Mouse (Mus musculus): ENCODE data around the gene Gm10190. TPM values are rescaled to one million over a fixed set of nuclear protein-coding genes. Genes with fewer than 3 reads are reported as not detected.
A peak's percentile ranks its signal among the peaks of the same experiment; 100 is the strongest.
"Not testable (repeated sequence)": the region's sequence is repeated elsewhere in the genome, so short reads cannot be mapped to it uniquely, and the experiment has no call there.

Gm10190 gene
- 1.5 and 2.1 TPM in 2 replicates for polyA plus RNA-seq (2015; fragmentation: Nextera tagmentation; extraction: Ambion mirVana)

DNA sequence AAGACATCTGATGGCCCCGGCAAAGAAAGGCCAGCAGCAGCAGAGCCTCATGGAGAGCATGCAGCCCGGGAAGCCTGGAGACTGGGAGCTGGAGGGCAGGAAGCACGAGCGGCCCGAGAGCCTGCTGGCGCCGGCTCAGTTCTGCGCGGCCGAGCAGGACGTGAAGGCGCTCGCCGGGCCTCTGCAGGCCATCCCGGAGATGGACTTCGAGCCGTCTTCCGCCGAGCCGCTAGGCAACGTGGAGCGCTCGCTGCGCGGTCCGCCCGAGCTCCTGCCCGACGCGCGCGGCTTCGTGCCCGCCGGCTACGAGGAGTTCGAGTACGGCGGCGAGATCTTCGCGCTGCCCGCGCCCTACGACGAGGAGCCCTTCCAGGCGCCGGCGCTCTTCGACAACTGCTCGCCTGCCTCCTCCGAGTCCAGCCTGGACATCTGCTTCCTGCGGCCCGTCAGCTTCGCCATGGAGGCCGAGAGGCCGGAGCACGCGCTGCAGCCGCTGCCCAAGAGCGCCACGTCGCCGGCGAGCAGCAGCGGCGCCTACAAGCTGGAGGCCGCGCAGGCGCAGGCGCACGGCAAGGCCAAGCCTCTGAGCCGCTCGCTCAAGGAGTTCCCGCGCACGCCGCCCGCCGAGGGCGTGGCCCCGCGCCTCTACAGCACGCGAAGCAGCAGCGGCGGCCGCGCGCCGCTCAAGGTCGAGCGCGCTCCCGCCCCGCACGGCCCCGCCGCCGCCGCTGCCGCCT, at the start of gene Gm10190:
Gene Gm10190 (minus strand): TSS at position 553 of the 737 bp plus-strand sequence.
- H3K4me3 ChIP-seq = peak within 1 kb of the TSS; percentile 53
- H3K4me2 ChIP-seq = peak within 1 kb of the TSS; percentile 90
- H3K36me3 ChIP-seq = no peaks in the 10 kb centered on the region
- 0 out of 2 replicates have a peak, but pooled peaks cover 9% of the 10 kb centered on the region for H3K27me3 ChIP-seq (replicated peaks)
- peak within 1 kb of the TSS; percentile 87 for H3K9ac ChIP-seq
- ATAC-seq (ENCODE audit: extremely low read depth, insufficient number of reproducible peaks, low FRiP score, low TSS enrichment) = peak; percentile 93
- H3K9me3 ChIP-seq = no peaks in the 10 kb centered on the region
- WGBS = 5% methylated on average over 88 of the region's 102 CpGs
- peak within 1 kb of the TSS; percentile 70 for H3K27ac ChIP-seq (replicated peaks)
- peaks cover 11% of the 10 kb centered on the region for H3K4me1 ChIP-seq

DNA sequence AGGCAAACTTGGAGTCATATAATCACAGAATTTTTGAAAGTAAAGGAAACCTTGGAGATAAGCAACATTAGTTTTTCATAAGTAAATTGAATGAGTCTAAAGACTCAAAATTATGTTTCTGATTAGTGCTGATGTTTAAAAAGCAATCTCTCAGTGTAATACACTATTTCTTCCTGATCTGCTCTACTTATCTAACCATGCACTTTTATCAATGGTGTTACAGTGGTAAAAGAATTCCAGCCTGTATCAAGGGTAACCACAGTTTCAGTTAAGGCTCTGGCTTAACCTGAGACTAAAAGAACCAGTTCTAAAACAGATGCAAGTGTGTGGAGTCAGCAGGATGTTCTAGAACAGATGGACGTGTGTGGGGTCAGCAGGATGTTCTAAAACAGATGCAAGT, 47.7 kb upstream of the Gm10190 start:
- H3K27ac ChIP-seq (replicated peaks) = no peak overlapping the region
- H3K4me3 ChIP-seq = no peak overlapping the region
- no peak overlapping the region for H3K9ac ChIP-seq
- peaks cover 4% of the 10 kb centered on the region; the same call in 1 of the 2 replicates for H3K4me1 ChIP-seq
- H3K36me3 ChIP-seq = peaks cover 59% of the 10 kb centered on the region
- WGBS = 93% methylated on average over 1 of the region's 1 CpGs
- no peak for ATAC-seq (ENCODE audit: extremely low read depth, insufficient number of reproducible peaks, low FRiP score, low TSS enrichment)
- no peak overlapping the region for H3K4me2 ChIP-seq
- H3K9me3 ChIP-seq = no peaks in the 10 kb centered on the region
- no peaks in the 10 kb centered on the region for H3K27me3 ChIP-seq (replicated peaks)

DNA sequence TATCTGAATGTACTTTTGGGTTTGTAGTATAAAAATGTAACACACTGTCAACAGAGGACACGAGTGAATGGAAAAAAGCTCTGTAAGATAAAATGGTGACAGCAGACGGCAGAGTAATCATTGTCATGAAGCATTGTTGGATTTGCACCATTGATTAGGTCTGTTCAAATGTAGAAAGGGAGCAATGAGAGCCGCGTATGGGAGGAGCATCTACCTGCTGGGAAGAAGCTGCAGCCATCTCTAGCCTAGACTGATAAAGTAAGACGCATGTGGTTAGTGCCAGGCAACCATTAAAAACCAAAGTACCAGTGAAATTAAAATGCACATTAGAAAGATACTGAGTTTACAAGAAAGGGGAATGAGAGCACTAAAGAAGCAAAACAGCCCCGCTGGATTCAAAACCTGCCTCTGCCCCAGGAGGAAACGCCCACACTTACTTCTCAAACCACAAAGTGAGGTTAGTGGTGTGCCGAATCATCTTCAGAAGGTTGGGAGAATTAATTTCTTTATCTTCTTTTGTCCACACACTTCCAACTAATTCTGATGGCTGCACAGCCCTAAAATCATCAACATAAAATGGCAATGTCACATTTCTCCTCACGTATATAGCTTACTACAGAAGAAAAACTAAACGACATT, 45.4 kb upstream of the Gm10190 start:
- Histone ChIP-seq H3K9me3 (no peaks in the 10 kb centered on the region), H3K9ac (no peak overlapping the region), H3K36me3 (peaks cover 77% of the 10 kb centered on the region), H3K4me2 (no peak overlapping the region), H3K27ac (replicated peaks) (no peak overlapping the region), H3K4me3 (no peak overlapping the region), H3K27me3 (replicated peaks) (no peaks in the 10 kb centered on the region), H3K4me1 (no peaks in the 10 kb centered on the region)
- 82% methylated on average over 10 of the region's 10 CpGs for WGBS
- no peak for ATAC-seq (ENCODE audit: extremely low read depth, insufficient number of reproducible peaks, low FRiP score, low TSS enrichment)

DNA sequence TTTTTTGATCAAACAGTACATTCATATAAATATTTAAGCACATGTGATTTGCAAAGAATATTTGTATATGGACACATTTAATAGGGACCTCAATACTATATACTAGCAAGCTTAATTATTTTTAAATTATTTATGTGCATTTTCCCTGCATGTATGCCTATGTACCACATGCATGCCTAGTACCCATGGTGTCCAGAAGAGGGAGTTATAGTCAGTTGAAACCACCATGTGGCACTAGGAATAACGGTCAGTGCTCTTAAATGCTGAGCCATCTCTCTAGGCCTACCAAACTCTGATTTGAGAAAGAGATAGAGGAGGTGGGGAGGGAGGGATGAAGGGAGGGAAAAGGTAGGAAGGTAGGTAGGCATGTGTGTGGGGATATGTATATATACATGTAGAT, 37.8 kb upstream of the Gm10190 start:
- Histone ChIP-seq H3K9me3 (no peaks in the 10 kb centered on the region), H3K27ac (replicated peaks) (no peak overlapping the region), H3K4me2 (no peak overlapping the region), H3K4me1 (no peaks in the 10 kb centered on the region), H3K4me3 (no peak overlapping the region), H3K9ac (no peak overlapping the region), H3K27me3 (replicated peaks) (no peaks in the 10 kb centered on the region), H3K36me3 (peaks cover 88% of the 10 kb centered on the region)
- ATAC-seq (ENCODE audit: extremely low read depth, insufficient number of reproducible peaks, low FRiP score, low TSS enrichment) = no peak
- WGBS = 63% methylated on average over 1 of the region's 1 CpGs

DNA sequence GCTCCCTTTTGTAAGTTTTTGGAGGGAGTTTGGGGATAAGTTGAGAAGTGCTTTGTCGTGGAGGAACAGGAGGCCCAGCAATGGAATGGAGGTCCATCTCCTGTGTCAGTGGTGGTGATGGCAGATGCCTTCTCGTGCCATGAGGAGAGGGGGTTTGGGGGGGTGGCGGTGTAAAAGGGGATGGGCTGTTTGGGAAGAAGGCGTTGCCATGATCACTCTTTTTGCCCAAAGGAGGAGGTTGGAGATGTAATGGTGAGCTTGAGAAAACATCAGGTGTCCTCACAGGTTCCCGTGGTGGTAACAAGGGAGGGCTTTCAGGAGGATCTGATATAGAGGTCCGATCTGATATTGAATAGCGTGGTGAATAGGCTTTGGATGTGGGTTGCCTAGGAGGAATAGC, 24.9 kb upstream of the Gm10190 start:
- H3K9me3 ChIP-seq = no peaks in the 10 kb centered on the region
- no peaks in the 10 kb centered on the region for H3K27me3 ChIP-seq (replicated peaks)
- peaks cover 51% of the 10 kb centered on the region for H3K36me3 ChIP-seq
- ATAC-seq (ENCODE audit: extremely low read depth, insufficient number of reproducible peaks, low FRiP score, low TSS enrichment) = no peak
- H3K4me1 ChIP-seq = no peaks in the 10 kb centered on the region
- no peak overlapping the region for H3K27ac ChIP-seq (replicated peaks)
- H3K4me2 ChIP-seq = no peak overlapping the region
- 87% methylated on average over 7 of the region's 7 CpGs for whole genome bisulfite sequencing
- no peak overlapping the region for H3K9ac ChIP-seq
- H3K4me3 ChIP-seq = no peak overlapping the region

DNA sequence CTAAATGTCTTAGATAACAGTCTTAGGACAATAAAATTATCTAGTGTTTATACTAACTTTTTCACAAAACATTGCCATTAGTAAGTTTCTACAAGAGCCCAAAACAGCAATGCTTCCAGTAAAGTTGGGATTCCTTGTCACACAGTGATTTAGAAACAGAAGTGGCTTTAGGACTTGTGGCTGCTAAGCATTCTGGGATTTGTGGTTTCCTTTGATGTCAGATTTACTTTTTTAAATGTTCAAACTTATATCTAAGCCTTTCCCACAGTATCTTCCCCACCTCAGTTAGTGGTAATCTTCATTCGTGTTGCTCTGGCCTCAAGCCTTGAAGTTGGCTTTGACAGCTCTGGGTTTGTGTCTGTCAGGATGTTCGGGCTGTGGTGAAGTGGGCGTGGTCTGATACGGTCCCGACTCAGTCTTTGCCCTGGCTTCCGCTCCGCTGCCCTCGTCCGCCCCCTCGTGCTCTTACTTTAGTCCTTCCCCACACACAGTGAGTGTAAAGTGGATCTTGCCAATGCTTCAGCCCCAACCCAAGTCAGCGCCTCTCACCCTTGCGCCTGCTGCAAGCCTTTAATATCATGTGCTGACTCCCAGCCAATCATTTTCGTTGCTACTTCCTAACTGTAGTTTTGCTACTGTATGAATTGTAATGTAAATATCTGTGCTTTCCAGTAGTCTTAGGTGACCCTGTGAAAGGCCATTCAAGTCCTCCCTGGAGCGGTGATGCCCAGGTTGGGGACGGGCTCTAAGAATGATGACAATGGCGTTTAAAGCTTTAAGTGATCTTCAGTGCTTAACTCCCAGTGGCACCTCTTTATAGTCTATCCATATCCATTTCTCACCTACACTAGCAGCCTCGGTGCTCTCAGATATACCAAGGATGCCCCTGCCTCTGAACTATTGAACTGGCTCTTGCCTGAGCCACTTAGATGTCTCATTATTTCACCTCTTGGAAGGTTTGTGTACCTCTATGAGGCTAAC, 18.4 kb upstream of the Gm10190 start:
- Histone ChIP-seq H3K4me1 (0 out of 2 replicates have a peak, but pooled peaks cover 3% of the 10 kb centered on the region), H3K4me2 (peak overlapping the region; percentile 77), H3K27me3 (replicated peaks) (no peaks in the 10 kb centered on the region), H3K36me3 (peaks cover 3% of the 10 kb centered on the region; the same call in 1 of the 2 replicates), H3K27ac (replicated peaks) (no peak overlapping the region), H3K4me3 (peak overlapping the region; percentile 55), H3K9ac (peak overlapping the region; percentile 75), H3K9me3 (no peaks in the 10 kb centered on the region)
- WGBS = 11% methylated on average over 17 of the region's 17 CpGs
- peak; percentile 61; the same call in 1 of the 2 replicates for ATAC-seq (ENCODE audit: extremely low read depth, insufficient number of reproducible peaks, low FRiP score, low TSS enrichment)

DNA sequence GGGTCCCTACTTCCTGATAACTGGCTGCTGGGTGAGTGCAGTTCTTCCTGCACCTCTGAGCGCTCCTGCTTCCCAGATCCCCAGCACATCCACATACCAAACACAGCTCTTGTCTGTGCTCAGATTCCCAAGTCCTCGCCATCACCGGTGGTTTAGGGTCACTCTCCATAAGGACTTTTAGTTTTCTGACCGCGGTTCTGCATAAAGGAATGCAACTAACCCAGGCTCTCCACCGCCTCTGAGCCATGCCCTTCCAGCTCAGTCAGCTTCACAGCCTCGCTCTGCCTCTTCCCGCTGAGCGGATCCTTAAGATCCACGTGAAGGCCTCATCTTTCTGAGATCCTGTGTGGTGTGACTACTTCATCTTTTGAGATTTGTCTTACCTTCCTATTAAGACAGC, 16.7 kb upstream of the Gm10190 start:
- no peak overlapping the region for H3K27ac ChIP-seq (replicated peaks)
- 55% methylated on average over 10 of the region's 10 CpGs for WGBS
- H3K4me2 ChIP-seq = no peak overlapping the region
- H3K9me3 ChIP-seq = no peaks in the 10 kb centered on the region
- H3K36me3 ChIP-seq = no peaks in the 10 kb centered on the region
- no peak overlapping the region for H3K4me3 ChIP-seq
- H3K4me1 ChIP-seq = 0 out of 2 replicates have a peak, but pooled peaks cover 3% of the 10 kb centered on the region
- H3K27me3 ChIP-seq (replicated peaks) = no peaks in the 10 kb centered on the region
- H3K9ac ChIP-seq = no peak overlapping the region
- no peak for ATAC-seq (ENCODE audit: extremely low read depth, insufficient number of reproducible peaks, low FRiP score, low TSS enrichment)

DNA sequence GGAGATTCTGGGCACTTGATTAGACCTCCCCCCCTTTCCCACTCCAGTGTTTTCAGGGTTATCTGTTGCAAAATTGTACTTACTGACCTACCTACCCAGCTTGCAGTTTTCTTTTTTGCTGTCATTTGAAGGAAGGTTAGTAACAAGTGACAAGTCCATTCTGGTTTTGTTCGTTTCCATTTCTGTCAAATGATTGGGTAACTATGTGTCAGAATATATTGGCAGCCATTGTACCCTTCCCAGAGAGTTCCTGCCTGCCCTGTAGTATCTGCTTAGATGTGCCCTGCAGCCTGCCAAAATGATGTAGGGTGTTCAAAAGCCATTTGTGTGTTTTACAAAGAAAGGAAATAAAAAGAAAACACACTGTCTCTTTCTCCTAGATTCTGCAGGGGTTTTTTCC, 12.3 kb upstream of the Gm10190 start:
- WGBS = 53% methylated on average over 1 of the region's 1 CpGs
- no peak overlapping the region for H3K9ac ChIP-seq
- H3K9me3 ChIP-seq = no peaks in the 10 kb centered on the region
- no peak overlapping the region for H3K4me3 ChIP-seq
- H3K27me3 ChIP-seq (replicated peaks) = 0 out of 2 replicates have a peak, but pooled peaks cover 3% of the 10 kb centered on the region
- H3K36me3 ChIP-seq = no peaks in the 10 kb centered on the region
- no peak overlapping the region for H3K4me2 ChIP-seq
- no peaks in the 10 kb centered on the region for H3K4me1 ChIP-seq
- no peak for ATAC-seq (ENCODE audit: extremely low read depth, insufficient number of reproducible peaks, low FRiP score, low TSS enrichment)
- H3K27ac ChIP-seq (replicated peaks) = no peak overlapping the region

DNA sequence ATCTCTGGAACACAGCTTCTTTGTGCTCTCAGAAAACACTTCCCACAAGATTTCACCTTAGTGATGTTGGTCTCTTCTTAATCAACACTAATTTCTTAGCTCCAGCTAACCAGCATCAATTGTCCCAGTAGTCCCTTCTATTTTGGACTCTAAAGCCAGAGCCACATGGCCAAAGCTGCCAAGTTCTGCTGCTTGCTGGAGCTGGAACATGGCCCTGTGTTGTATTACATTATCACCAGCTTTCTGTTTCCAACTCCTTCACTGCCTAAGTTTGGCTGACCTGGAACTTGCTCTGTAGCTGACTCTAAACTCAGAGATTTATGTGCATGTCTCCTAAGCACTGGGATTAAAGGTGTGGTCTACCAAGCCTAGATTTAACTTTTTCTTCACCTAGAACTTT, 5.0 kb upstream of the Gm10190 start:
- H3K9ac ChIP-seq; H3K9me3 ChIP-seq; H3K4me2 ChIP-seq; H3K27me3 ChIP-seq (replicated peaks); ATAC-seq (ENCODE audit: extremely low read depth, insufficient number of reproducible peaks, low FRiP score, low TSS enrichment); H3K27ac ChIP-seq (replicated peaks); H3K4me1 ChIP-seq; H3K36me3 ChIP-seq; H3K4me3 ChIP-seq: not testable (repeated sequence)

DNA sequence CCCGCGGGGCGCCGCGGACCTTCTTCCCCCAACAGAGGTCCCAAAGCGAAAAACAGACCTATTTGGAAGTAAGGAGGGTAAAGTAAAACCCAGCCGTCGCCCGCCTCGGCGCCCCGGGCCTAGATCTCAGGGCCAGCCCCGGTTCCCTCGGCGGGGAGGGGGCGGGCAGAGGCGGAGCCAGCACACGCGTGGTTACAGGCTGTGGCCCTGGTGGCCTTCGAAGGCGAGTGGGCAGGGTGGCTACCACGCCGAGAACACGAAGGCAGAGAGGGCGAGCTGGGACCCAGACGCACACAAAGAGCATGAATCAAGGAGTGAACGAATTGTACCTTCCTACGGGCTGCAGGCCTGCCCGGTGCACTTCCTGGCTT, 370 bp upstream of the Gm10190 start:
- H3K9me3 ChIP-seq = no peaks in the 10 kb centered on the region
- ATAC-seq (ENCODE audit: extremely low read depth, insufficient number of reproducible peaks, low FRiP score, low TSS enrichment) = no peak
- H3K36me3 ChIP-seq = no peaks in the 10 kb centered on the region
- H3K4me1 ChIP-seq = peaks cover 11% of the 10 kb centered on the region
- WGBS = 20% methylated on average over 29 of the region's 29 CpGs
- 0 out of 2 replicates have a peak, but pooled peaks cover 9% of the 10 kb centered on the region for H3K27me3 ChIP-seq (replicated peaks)
- H3K9ac ChIP-seq = peak overlapping the region; percentile 87
- H3K4me2 ChIP-seq = peak overlapping the region; percentile 90
- 0 out of 2 replicates have a peak overlapping the region, but pooled peaks have one; percentile 8 for H3K27ac ChIP-seq (replicated peaks)
- peak overlapping the region; percentile 53 for H3K4me3 ChIP-seq

DNA sequence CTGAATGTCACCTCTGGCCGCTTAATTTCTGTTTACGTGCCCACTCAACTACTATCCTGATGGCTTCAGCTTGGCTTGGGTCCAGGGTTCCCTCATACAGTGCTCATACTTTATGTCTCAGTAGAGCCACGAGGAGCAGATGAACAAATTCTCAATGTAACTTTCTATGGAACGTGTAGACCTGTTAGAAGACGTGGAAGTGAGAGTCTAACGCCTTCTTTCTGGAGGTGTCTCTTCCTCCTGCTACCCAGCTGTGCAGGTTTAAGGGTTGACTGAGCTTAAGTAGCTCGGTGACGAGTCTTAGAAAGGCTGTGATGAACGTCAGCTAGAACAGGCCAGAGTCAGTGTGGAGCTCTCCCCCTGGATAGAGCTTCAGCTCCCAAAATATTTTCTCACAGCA, 4.7 kb downstream of the Gm10190 start:
- H3K9me3 ChIP-seq = no peaks in the 10 kb centered on the region
- no peak for ATAC-seq (ENCODE audit: extremely low read depth, insufficient number of reproducible peaks, low FRiP score, low TSS enrichment)
- 0 out of 2 replicates have a peak, but pooled peaks cover 5% of the 10 kb centered on the region for H3K27me3 ChIP-seq (replicated peaks)
- H3K36me3 ChIP-seq = no peaks in the 10 kb centered on the region
- H3K4me1 ChIP-seq = peaks cover 7% of the 10 kb centered on the region
- no peak overlapping the region for H3K27ac ChIP-seq (replicated peaks)
- no peak overlapping the region for H3K9ac ChIP-seq
- no peak overlapping the region for H3K4me2 ChIP-seq
- no peak overlapping the region for H3K4me3 ChIP-seq
- 63% methylated on average over 9 of the region's 9 CpGs for WGBS
